Mouse (Mus musculus) CH12.LX (cell line): ENCODE measurements at regions not wholly inside any gene's neighbourhood (a gene's known extent, or its start where the extent isn't known, plus 50 kb on each side); places are given as distances from the start of the nearest gene placed in this dataset.

ENCODE experiments used
- DNase-seq: peaks from one replicate; pipeline ENCODE4 v3.0.0-alpha.2; 2013; ENCODE audit errors: extremely low read depth
- H3K27ac ChIP-seq: 2 replicates; pipeline ENCODE4 v1.5.1; 2012; ENCODE audit warnings: low read depth, mild to moderate bottlenecking, control low read depth, moderate library complexity; ENCODE audit not compliant: insufficient read depth
- H3K27me3 ChIP-seq: replicated peaks from 2 replicates; pipeline ENCODE3; 2012; ENCODE audit warnings: inconsistent platforms
- H3K36me3 ChIP-seq, 2 experiments: replicated peaks in 1 of 2; 2 replicates each; pipeline versions ENCODE3 to v1.6.1; 2012; ENCODE audit warnings: inconsistent platforms in 1 of 2, low read length in 1 of 2, mild to moderate bottlenecking in 1 of 2, mixed read lengths in 1 of 2, moderate library complexity in 1 of 2; ENCODE audit not compliant: control insufficient read depth in 1 of 2, insufficient read depth in 1 of 2
- H3K4me1 ChIP-seq, 2 experiments: 2 replicates each; pipeline ENCODE4 v1.6.1; 2012; ENCODE audit warnings: inconsistent platforms in 1 of 2, moderate library complexity in 1 of 2; ENCODE audit not compliant: insufficient read depth in 2 of 2, control insufficient read depth in 1 of 2
- H3K4me2 ChIP-seq: 2 replicates; pipeline ENCODE4 v1.6.1; 2012; ENCODE audit warnings: low read depth, mild to moderate bottlenecking, control low read depth; ENCODE audit not compliant: poor library complexity, insufficient read depth, severe bottlenecking
- H3K4me3 ChIP-seq, 3 experiments: fragments of 150-350 bp in 1 of 3; sonication (generic) in 1 of 3; replicated peaks in 1 of 3; 2 replicates each; pipeline versions ENCODE3 to v1.5.1; 2011 to 2012; ENCODE audit warnings: low read depth in 2 of 3, low read length in 2 of 3, mild to moderate bottlenecking in 2 of 3, moderate library complexity in 2 of 3, control low read depth in 1 of 3, improper control_type of control experiment in 1 of 3, inconsistent platforms in 1 of 3, mixed read lengths in 1 of 3; ENCODE audit not compliant: poor library complexity in 1 of 3
- H3K79me2 ChIP-seq: replicated peaks from 2 replicates; pipeline ENCODE4 v1.6.1; 2012; ENCODE audit warnings: mild to moderate bottlenecking, moderate library complexity; ENCODE audit not compliant: control insufficient read depth, poor library complexity, insufficient read depth, severe bottlenecking; ENCODE audit errors: extremely low read depth
- H3K9ac ChIP-seq: 2 replicates; pipeline ENCODE4 v1.6.1; 2012; ENCODE audit warnings: low read depth, mild to moderate bottlenecking, control low read depth, moderate library complexity; ENCODE audit not compliant: insufficient read depth
- H3K9me3 ChIP-seq: replicated peaks from 2 replicates; pipeline ENCODE3; 2012; ENCODE audit warnings: low read length, inconsistent platforms, mixed read lengths
- CHD2 ChIP-seq: IDR thresholded peaks from 2 replicates; pipeline ENCODE4 v1.6.1; 2011; ENCODE audit warnings: low read length, improper control_type of control experiment
- ELF1 ChIP-seq: IDR thresholded peaks from 2 replicates; pipeline ENCODE4 v1.6.1; 2014; ENCODE audit warnings: low read depth, mild to moderate bottlenecking, inconsistent platforms, low read length, improper control_type of control experiment
- ETS1 ChIP-seq: conservative IDR thresholded peaks from 2 replicates; pipeline ENCODE4 v1.6.1; 2012; ENCODE audit warnings: low read depth, mild to moderate bottlenecking, inconsistent platforms, low read length, improper control_type of control experiment, moderate library complexity
- GABPA ChIP-seq: IDR thresholded peaks from 2 replicates; pipeline ENCODE4 v1.6.1; 2012; ENCODE audit warnings: low read depth, low read length, improper control_type of control experiment, inconsistent platforms; ENCODE audit not compliant: insufficient replicate concordance
- HCFC1 ChIP-seq: IDR thresholded peaks from 2 replicates; pipeline ENCODE4 v1.6.1; 2012; ENCODE audit warnings: low read depth, mild to moderate bottlenecking, inconsistent platforms, low read length, improper control_type of control experiment
- IRF4 ChIP-seq: IDR thresholded peaks from 2 replicates; pipeline ENCODE4 v1.6.1; 2014; ENCODE audit warnings: low read depth, mild to moderate bottlenecking, inconsistent platforms, low read length, improper control_type of control experiment
- JUN ChIP-seq: IDR thresholded peaks from 2 replicates; pipeline ENCODE4 v1.6.1; 2011; ENCODE audit warnings: low read depth, mild to moderate bottlenecking, low read length, improper control_type of control experiment, moderate library complexity; ENCODE audit not compliant: insufficient read depth
- JUND ChIP-seq: conservative IDR thresholded peaks from 2 replicates; pipeline ENCODE4 v1.6.1; 2011; ENCODE audit warnings: low read depth, low read length, improper control_type of control experiment
- MAX ChIP-seq: IDR thresholded peaks from 2 replicates; pipeline ENCODE4 v1.6.1; 2011; ENCODE audit warnings: low read length, improper control_type of control experiment
- MAZ ChIP-seq: IDR thresholded peaks from 2 replicates; pipeline ENCODE4 v1.6.1; 2012; ENCODE audit warnings: low read depth, mild to moderate bottlenecking, inconsistent platforms, low read length, improper control_type of control experiment, moderate library complexity
- MEF2A ChIP-seq: IDR thresholded peaks from 2 replicates; pipeline ENCODE4 v1.6.1; 2014; ENCODE audit warnings: low read depth, mild to moderate bottlenecking, inconsistent platforms, low read length, improper control_type of control experiment, borderline replicate concordance
- MYC ChIP-seq: IDR thresholded peaks from 2 replicates; pipeline ENCODE4 v1.6.1; 2011; ENCODE audit warnings: low read depth, mild to moderate bottlenecking, improper control_type of control experiment, low read length
- NRF1 ChIP-seq: IDR thresholded peaks from 2 replicates; pipeline ENCODE4 v1.6.1; 2014; ENCODE audit warnings: low read depth, mild to moderate bottlenecking, inconsistent platforms, low read length, improper control_type of control experiment, moderate library complexity
- POLR2A ChIP-seq: IDR thresholded peaks from 2 replicates; pipeline ENCODE4 v1.6.1; 2011; ENCODE audit warnings: low read depth, mild to moderate bottlenecking, improper control_type of control experiment, low read length
- RAD21 ChIP-seq: IDR thresholded peaks from 2 replicates; pipeline ENCODE4 v1.6.1; 2011; ENCODE audit warnings: low read depth, mild to moderate bottlenecking, low read length, improper control_type of control experiment, moderate library complexity
- RCOR1 ChIP-seq: conservative IDR thresholded peaks from 2 replicates; pipeline ENCODE4 v1.6.1; 2012; ENCODE audit warnings: low read depth, mild to moderate bottlenecking, inconsistent platforms, low read length, improper control_type of control experiment
- SIN3A ChIP-seq: IDR thresholded peaks from 2 replicates; pipeline ENCODE4 v1.6.1; 2012; ENCODE audit warnings: low read length, improper control_type of control experiment, inconsistent platforms
- SMC3 ChIP-seq: IDR thresholded peaks from 2 replicates; pipeline ENCODE4 v1.6.1; 2011; ENCODE audit warnings: low read depth, low read length, improper control_type of control experiment
- TBP ChIP-seq: conservative IDR thresholded peaks from 2 replicates; pipeline ENCODE4 v1.6.1; 2011; ENCODE audit warnings: low read depth, low read length, improper control_type of control experiment
- UBTF ChIP-seq: IDR thresholded peaks from 2 replicates; pipeline ENCODE4 v1.6.1; 2012; ENCODE audit warnings: low read depth, mild to moderate bottlenecking, inconsistent platforms, low read length, improper control_type of control experiment, moderate library complexity
- USF1 ChIP-seq: IDR thresholded peaks from 2 replicates; pipeline ENCODE4 v1.6.1; 2014; ENCODE audit warnings: low read depth, mild to moderate bottlenecking, inconsistent platforms, low read length, improper control_type of control experiment
- USF2 ChIP-seq: conservative IDR thresholded peaks from 2 replicates; pipeline ENCODE4 v1.6.1; 2011; ENCODE audit warnings: low read depth, low read length, improper control_type of control experiment
- ZKSCAN1 ChIP-seq: IDR thresholded peaks from 2 replicates; pipeline ENCODE4 v1.6.1; 2012; ENCODE audit warnings: low read depth, inconsistent platforms, low read length, improper control_type of control experiment, borderline replicate concordance
- ZNF384 ChIP-seq: IDR thresholded peaks from 2 replicates; pipeline ENCODE4 v1.6.1; 2012; ENCODE audit warnings: low read depth, low read length, improper control_type of control experiment, inconsistent platforms
- dilution Hi-C: fragments of 300-500 bp; cut with MboI; formaldehyde crosslinking; loops from 2 replicates; pipeline ENCODE4 v1.14.3; 2020; ENCODE audit warnings: low sequenced_read_pairs; ENCODE audit not compliant: extremely low pct_unique_long_range_greater_than_20kb, extremely low pct_ligation_motif_present
- in situ Hi-C: fragments of 300-500 bp; cut with MboI; formaldehyde crosslinking; loops from 3 replicates; pipeline ENCODE4 v1.14.3; 2019; ENCODE audit warnings: low sequenced_read_pairs, low pct_ligation_motif_present, low pct_unique_long_range_greater_than_20kb, mixed read lengths

DNA sequence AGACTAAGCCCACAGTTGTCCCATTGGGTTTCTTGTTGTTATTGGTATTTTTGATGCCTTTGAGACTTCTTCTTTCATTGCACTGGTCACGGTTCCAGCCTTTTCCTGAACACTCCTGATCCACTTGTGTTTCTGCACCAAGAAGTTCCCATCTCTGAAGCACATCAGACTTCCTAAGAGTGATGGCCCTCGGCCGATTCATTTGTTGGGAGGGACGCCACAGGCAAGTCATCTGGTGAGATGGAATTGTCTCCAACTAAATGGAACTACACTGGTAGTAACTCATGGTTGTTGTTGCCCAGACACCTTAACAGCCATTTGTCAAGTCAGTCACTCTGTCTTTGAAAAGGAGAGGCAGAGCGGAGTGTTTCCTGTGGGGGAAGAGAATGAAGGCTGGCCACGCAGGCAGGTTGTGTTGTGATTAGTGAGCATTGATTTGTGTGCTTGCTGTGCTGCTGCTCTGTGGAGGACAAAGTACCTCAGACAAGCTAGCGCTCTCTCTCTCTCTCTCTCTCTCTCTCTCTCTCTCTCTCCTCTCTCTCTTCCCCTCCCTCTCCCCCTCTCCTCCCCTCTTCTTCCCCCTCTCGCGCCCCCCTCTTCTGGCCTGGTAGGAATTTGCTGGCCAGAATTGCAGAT lies 884.7 kb upstream of the Car8 start:
- H3K27me3 ChIP-seq, result no peaks in the 10 kb centered on the region
- dilution Hi-C loops, result no loop called here
- in situ Hi-C loops, result no loop called here

DNA sequence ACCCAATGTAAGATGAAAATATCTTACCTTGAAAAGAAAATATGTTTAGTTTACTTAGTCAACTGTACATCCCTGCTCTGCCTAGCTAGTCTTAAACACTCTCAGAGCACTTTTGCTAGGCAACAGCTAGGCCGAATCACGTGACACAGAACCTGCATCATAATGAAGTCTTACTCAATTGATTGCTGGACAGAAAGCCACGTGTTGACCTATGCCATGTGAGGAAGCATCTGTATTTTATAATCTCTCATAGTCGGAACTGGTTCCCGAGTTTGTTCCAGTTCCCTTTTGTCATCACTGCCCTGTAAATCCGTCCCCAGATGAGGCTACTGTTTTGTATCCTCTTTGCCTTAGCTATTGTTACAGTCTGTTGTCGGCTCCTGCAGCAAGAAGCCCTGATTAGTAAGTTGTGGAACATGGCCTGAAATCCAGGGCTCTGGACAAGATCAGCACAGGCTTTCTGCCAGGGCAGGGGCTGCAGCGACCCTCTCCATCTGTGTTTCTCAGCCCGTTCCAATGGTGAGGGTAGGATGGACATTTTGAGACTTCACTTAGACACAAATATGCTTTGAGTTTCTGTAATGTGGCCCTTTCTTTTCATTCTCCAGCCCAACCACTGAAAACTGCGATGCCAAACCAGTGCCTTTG lies 883.9 kb upstream of the Car8 start:
- in situ Hi-C loops (no loop called here), dilution Hi-C loops (no loop called here)
- Histone ChIP-seq H3K4me1 (peaks cover 8 to 15% of the 10 kb centered on the region in 2 experiments), H3K36me3 (no peaks in the 10 kb centered on the region), H3K79me2 (no peaks in the 10 kb centered on the region), H3K9ac (no peak overlapping the region), H3K27me3 (no peaks in the 10 kb centered on the region), H3K27ac (no peak overlapping the region), H3K4me2 (no peak overlapping the region), H3K9me3 (no peaks in the 10 kb centered on the region), H3K4me3 (no peak overlapping the region)
- TF ChIP-seq SMC3, result no peak
- no peak for TF ChIP-seq IRF4
- TF ChIP-seq MYC, result no peak
- TF ChIP-seq UBTF, result no peak
- no peak for TF ChIP-seq USF1
- no peak for TF ChIP-seq ZKSCAN1
- TF ChIP-seq RCOR1, result no peak
- no peak for TF ChIP-seq ZNF384
- TF ChIP-seq MEF2A, result no peak
- no peak for DNase-seq

More for the DNA sequence above, 884.7 kb upstream of the Car8 start:
- Histone ChIP-seq H3K9ac (no peak overlapping the region), H3K4me2 (no peak overlapping the region), H3K4me3 (no peak overlapping the region), H3K27ac (no peak overlapping the region), H3K36me3 (no peaks in the 10 kb centered on the region), H3K79me2 (no peaks in the 10 kb centered on the region), H3K9me3 (no peaks in the 10 kb centered on the region), H3K4me1 (peaks cover 4 to 10% of the 10 kb centered on the region in 2 experiments; a peak in 3 of 4 replicates)
- no peak for TF ChIP-seq USF2
- no peak for TF ChIP-seq JUND
- TF ChIP-seq TBP, result no peak
- TF ChIP-seq POLR2A, result no peak
- TF ChIP-seq ZKSCAN1, result no peak
- no peak for TF ChIP-seq MAZ
- no peak for TF ChIP-seq SIN3A
- TF ChIP-seq IRF4, result no peak
- TF ChIP-seq ZNF384, result no peak
- no peak for TF ChIP-seq MAX
- no peak for TF ChIP-seq MYC
- TF ChIP-seq ELF1, result no peak
- TF ChIP-seq CHD2, result no peak
- no peak for TF ChIP-seq NRF1
- TF ChIP-seq ETS1, result no peak
- TF ChIP-seq JUN, result no peak
- no peak for TF ChIP-seq GABPA
- TF ChIP-seq HCFC1, result no peak
- TF ChIP-seq RAD21, result no peak
- no peak for DNase-seq
